Mouse (Mus musculus) intestine, embryonic 15.5 days (tissue): ENCODE data around the gene Wbp1l. TPM values are rescaled to one million over a fixed set of nuclear protein-coding genes. Genes with fewer than 3 reads are reported as not detected.
A peak's percentile ranks its signal among the peaks of the same experiment; 100 is the strongest.

Experiments
- ATAC-seq: fragments of 200-750 bp; cut with Nextera tagmentation; 2 replicates; pipeline ENCODE4 v1.8.0; 2017; ENCODE audit warnings: moderate TSS enrichment, moderate library complexity
- H3K27ac ChIP-seq: fragments of 300-500 bp; sonication (generic); 2 replicates; pipeline ENCODE4 v1.5.1; 2015; ENCODE audit warnings: mild to moderate bottlenecking, inconsistent platforms
- H3K27me3 ChIP-seq: fragments of 300-500 bp; sonication (generic); replicated peaks from 2 replicates; pipeline ENCODE4 v1.6.1; 2015; ENCODE audit warnings: inconsistent platforms
- H3K36me3 ChIP-seq: fragments of 300-500 bp; sonication (generic); 2 replicates; pipeline ENCODE4 v1.6.1; 2015; ENCODE audit warnings: inconsistent platforms
- H3K4me1 ChIP-seq: fragments of 300-500 bp; sonication (generic); replicated peaks from 2 replicates; pipeline ENCODE4 v1.6.1; 2015; ENCODE audit warnings: inconsistent platforms
- H3K4me2 ChIP-seq: fragments of 300-500 bp; sonication (generic); replicated peaks from 2 replicates; pipeline ENCODE4 v1.6.1; 2015; ENCODE audit warnings: mild to moderate bottlenecking, inconsistent platforms
- H3K4me3 ChIP-seq: fragments of 300-500 bp; sonication (generic); replicated peaks from 2 replicates; pipeline ENCODE4 v1.5.1; 2015; ENCODE audit warnings: inconsistent platforms
- H3K9ac ChIP-seq: fragments of 300-500 bp; sonication (generic); 2 replicates; pipeline ENCODE4 v1.6.1; 2015; ENCODE audit warnings: inconsistent platforms
- H3K9me3 ChIP-seq: fragments of 300-500 bp; sonication (generic); 2 replicates; pipeline ENCODE4 v1.6.1; 2016; ENCODE audit warnings: inconsistent platforms
- WGBS: fragments of 180-500 bp; shearing (Covaris S2); methylation state at CpG from one replicate; pipeline ENCODE4 v1.1.7; 2015; 5-methylcytosine and 5-hydroxymethylcytosine counted together
- polyA plus RNA-seq: library from polyadenylated mRNA; unstranded; fragments of >200 nt; fragmentation: Nextera tagmentation; extraction: Ambion mirVana; gene quantifications from 2 replicates; pipeline ENCODE4 v1.2.1, GENCODE M21; 2015

Wbp1l gene
- polyA plus RNA-seq, 1 experiment from 2014 or later, result 39.5 TPM

DNA sequence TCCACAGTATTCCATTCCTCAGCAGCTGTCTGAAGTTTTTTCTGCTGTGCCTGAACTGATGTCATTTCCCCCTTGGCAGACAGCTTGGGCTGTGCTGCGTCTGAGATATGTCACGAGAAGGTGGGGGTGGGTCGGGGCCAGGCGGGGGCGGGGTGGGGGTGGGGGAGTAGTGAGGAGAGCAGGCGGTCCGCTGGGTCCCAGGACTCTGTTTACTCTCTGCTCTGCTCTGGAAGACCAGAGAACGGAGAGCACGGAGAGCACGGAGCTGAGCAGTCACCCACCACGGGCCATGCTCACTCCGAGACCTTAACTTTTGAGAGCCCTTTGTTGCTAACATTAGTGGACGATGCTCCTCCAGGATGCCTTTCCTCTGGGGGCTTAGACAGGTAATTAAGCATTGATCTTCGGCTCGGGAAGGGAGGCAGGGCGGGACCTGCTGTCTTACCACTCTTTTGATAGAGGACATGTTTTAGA is 24.3 kb downstream of the Wbp1l start:
- H3K27me3 ChIP-seq, result no peaks in the 10 kb centered on the region
- H3K36me3 ChIP-seq, result no peaks in the 10 kb centered on the region
- peaks cover 60% of the 10 kb centered on the region for H3K4me1 ChIP-seq
- H3K4me3 ChIP-seq, result peak overlapping the region; percentile 37
- WGBS, result 3% methylated on average over 16 of the region's 16 CpGs
- no peaks in the 10 kb centered on the region for H3K9me3 ChIP-seq
- peak overlapping the region; percentile 60 for H3K4me2 ChIP-seq
- H3K9ac ChIP-seq, result peak overlapping the region; percentile 29
- H3K27ac ChIP-seq, result peak overlapping the region; percentile 84
- peak; percentile 80 for ATAC-seq

DNA sequence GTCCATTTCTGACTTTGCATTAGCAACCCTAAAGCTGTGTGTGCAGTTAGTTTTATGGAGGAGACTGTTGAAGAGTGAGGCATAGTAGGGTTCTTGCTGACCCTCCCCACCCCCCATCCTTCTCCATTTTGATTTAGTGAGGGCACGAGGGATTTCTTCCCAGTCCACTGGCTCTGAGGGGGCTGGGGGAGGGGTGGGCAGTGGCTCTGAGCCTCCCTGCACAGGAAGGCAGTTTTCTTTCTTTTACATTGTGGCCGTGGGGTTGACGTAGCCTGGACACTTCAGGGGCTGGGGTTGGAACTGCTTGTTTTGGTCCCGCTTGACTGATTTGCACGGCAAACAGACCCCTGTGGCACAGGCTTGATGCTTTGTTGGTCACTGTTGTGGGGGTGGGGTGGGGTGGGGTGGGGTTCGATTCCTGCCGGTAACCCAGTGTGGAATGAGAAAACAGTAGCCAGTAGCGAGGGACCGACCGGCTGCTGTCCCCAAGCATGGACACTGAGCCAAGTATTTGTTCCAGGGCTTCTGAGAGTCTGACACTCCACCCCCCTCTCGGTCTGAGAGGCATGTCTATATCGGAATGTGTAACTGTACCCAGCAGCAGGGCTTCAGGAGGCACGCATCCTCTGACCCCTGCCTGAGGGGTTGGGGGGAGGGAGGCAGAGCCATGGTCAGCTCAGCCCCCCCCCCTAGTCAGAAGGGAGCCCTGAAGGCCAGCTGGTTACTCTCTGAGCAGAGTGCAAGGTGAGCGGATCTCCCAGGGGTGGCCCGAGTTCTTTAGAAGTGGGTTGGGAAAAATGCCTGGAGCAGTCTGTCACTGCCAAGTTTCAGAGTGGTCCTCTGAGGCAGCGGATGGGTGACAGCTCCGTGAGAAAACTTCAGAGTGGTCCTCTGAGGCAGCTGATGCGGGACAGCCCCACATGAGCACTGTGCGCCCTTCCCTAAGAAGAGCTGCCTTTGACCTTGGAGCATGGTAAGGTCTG is 25.2 kb downstream of the Wbp1l start:
- Histone ChIP-seq H3K4me2 (peak overlapping the region; percentile 60), H3K9me3 (no peaks in the 10 kb centered on the region), H3K27me3 (no peaks in the 10 kb centered on the region), H3K36me3 (no peaks in the 10 kb centered on the region), H3K9ac (peak overlapping the region; percentile 46), H3K4me1 (peaks cover 57% of the 10 kb centered on the region), H3K4me3 (peak overlapping the region; percentile 37), H3K27ac (peak overlapping the region; percentile 84)
- peak; percentile 39 for ATAC-seq
- WGBS, result 29% methylated on average over 19 of the region's 19 CpGs

- H3K36me3 ChIP-seq, result no peaks in the 10 kb centered on the region
- H3K9ac ChIP-seq, result no peak overlapping the region
- H3K4me3 ChIP-seq, result no peak overlapping the region
- no peak for ATAC-seq
- no peaks in the 10 kb centered on the region for H3K9me3 ChIP-seq
- H3K27me3 ChIP-seq, result no peaks in the 10 kb centered on the region
- no peak overlapping the region for H3K27ac ChIP-seq
- WGBS, result 93% methylated on average over 12 of the region's 12 CpGs
- peak overlapping the region; percentile 60 for H3K4me2 ChIP-seq
- peaks cover 50% of the 10 kb centered on the region for H3K4me1 ChIP-seq
Measured at GRCm38 (mm10) chr19:46625015-46625414, 26.1 kb downstream of the Wbp1l start.

GRCm38 (mm10) chr19:46625519-46625918 is 26.6 kb downstream of the Wbp1l start:
- Histone ChIP-seq H3K27ac (no peak overlapping the region), H3K9me3 (no peaks in the 10 kb centered on the region), H3K27me3 (no peaks in the 10 kb centered on the region), H3K36me3 (no peaks in the 10 kb centered on the region), H3K4me3 (no peak overlapping the region), H3K4me1 (peaks cover 51% of the 10 kb centered on the region), H3K9ac (no peak overlapping the region), H3K4me2 (no peak overlapping the region)
- WGBS, result 47% methylated on average over 10 of the region's 10 CpGs
- no peak for ATAC-seq

DNA sequence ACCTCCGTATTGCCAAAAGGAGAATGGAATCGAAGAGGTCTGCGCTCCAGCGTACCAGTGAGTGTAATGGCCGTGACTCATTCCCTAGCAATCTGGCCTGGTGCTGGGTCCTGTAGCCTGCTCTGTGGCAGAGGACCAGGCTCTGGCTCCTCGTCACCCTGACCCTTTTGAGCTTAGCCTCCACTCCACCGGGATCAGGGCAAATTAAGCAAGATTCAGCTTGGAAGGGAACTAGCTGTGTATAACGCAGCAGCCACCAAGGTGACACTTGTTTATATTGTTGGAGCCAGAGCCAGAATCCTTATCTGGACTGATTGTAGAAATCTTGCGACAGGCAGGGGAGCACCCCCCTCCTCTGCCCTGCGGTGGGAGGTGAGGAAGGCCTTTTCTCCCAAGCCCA is 29.5 kb downstream of the Wbp1l start:
- 53% methylated on average over 10 of the region's 10 CpGs for WGBS
- H3K27me3 ChIP-seq, result no peaks in the 10 kb centered on the region
- H3K36me3 ChIP-seq, result no peaks in the 10 kb centered on the region
- H3K4me1 ChIP-seq, result peaks cover 25% of the 10 kb centered on the region
- no peak overlapping the region for H3K9ac ChIP-seq
- no peak overlapping the region for H3K27ac ChIP-seq
- ATAC-seq, result no peak
- H3K4me3 ChIP-seq, result no peak overlapping the region
- no peak overlapping the region for H3K4me2 ChIP-seq
- no peaks in the 10 kb centered on the region for H3K9me3 ChIP-seq

DNA sequence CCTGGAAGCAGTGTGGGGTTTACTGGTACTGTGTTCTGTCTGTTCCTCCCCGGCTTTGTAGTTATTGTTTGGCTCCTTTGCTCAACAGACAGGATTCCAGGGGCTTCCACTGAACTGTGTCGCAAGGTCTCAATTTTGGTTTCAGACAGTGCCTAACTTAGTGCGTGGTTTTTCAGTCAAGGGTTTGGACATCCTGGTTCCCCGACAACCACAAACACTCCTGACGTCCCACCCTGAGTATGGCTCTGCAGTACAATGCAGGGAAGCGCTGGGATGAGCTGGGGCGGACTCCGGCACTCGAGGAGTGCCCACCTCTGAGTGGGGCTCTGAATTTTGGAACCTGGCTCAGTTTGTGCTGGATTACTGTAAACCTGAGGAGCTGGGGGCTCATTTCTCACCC is 30.9 kb downstream of the Wbp1l start:
- Histone ChIP-seq H3K27ac (no peak overlapping the region), H3K4me3 (no peak overlapping the region), H3K27me3 (no peaks in the 10 kb centered on the region), H3K9ac (no peak overlapping the region), H3K4me2 (no peak overlapping the region), H3K4me1 (peaks cover 12% of the 10 kb centered on the region), H3K36me3 (no peaks in the 10 kb centered on the region), H3K9me3 (no peaks in the 10 kb centered on the region)
- ATAC-seq, result no peak
- WGBS, result 71% methylated on average over 9 of the region's 9 CpGs

- WGBS, result 86% methylated on average over 9 of the region's 9 CpGs
Measured at GRCm38 (mm10) chr19:46631637-46632036, 32.8 kb downstream of the Wbp1l start.

GRCm38 (mm10) chr19:46635766-46636165 is 36.9 kb downstream of the Wbp1l start:
- Histone ChIP-seq H3K27ac (no peak overlapping the region), H3K4me1 (peaks cover 17% of the 10 kb centered on the region)
- WGBS, result 25% methylated on average over 9 of the region's 9 CpGs

More at GRCm38 (mm10) chr19:46631637-46632036, 32.8 kb downstream of the Wbp1l start:
- peaks cover 17% of the 10 kb centered on the region for H3K4me1 ChIP-seq
- no peaks in the 10 kb centered on the region for H3K9me3 ChIP-seq
- no peak overlapping the region for H3K9ac ChIP-seq
- no peak for ATAC-seq
- H3K4me2 ChIP-seq, result no peak overlapping the region
- H3K4me3 ChIP-seq, result no peak overlapping the region
- H3K27ac ChIP-seq, result no peak overlapping the region
- no peaks in the 10 kb centered on the region for H3K27me3 ChIP-seq
- H3K36me3 ChIP-seq, result no peaks in the 10 kb centered on the region

DNA sequence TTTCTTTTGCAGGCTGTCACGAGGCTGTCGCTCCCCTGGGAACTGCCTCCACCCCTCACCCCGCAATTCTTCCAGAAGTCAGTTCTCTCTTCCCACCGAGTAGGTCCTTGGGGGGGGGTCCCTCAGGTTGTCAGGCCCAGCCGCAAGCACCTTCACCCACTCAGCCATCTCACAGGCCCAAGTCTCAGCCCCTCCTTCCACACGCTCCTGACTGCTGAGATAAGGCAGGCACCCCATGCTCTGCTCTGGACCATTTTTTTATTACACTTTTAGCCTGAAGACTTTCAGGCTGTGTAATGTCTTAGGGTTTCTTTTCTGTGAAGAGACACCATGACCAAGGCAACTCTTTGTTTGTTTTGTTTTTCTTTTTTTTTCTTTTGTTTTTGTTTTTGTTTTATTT is 38.7 kb downstream of the Wbp1l start:
- Histone ChIP-seq H3K9ac (no peak overlapping the region), H3K4me3 (no peak overlapping the region), H3K36me3 (no peaks in the 10 kb centered on the region; the same call in 1 of the 2 replicates), H3K27ac (no peak overlapping the region), H3K27me3 (no peaks in the 10 kb centered on the region), H3K9me3 (no peaks in the 10 kb centered on the region), H3K4me2 (no peak overlapping the region), H3K4me1 (peaks cover 35% of the 10 kb centered on the region)
- WGBS, result 52% methylated on average over 6 of the region's 6 CpGs
- ATAC-seq, result no peak

More at GRCm38 (mm10) chr19:46635766-46636165, 36.9 kb downstream of the Wbp1l start:
- no peaks in the 10 kb centered on the region for H3K9me3 ChIP-seq
- no peak for ATAC-seq
- H3K4me3 ChIP-seq, result no peak overlapping the region
- no peaks in the 10 kb centered on the region for H3K27me3 ChIP-seq
- H3K9ac ChIP-seq, result no peak overlapping the region
- H3K36me3 ChIP-seq, result no peaks in the 10 kb centered on the region; the same call in 1 of the 2 replicates
- H3K4me2 ChIP-seq, result no peak overlapping the region

GRCm38 (mm10) chr19:46639053-46639452 is 40.2 kb downstream of the Wbp1l start:
- Histone ChIP-seq H3K4me2 (no peak overlapping the region), H3K9me3 (no peaks in the 10 kb centered on the region), H3K27me3 (no peaks in the 10 kb centered on the region), H3K27ac (no peak overlapping the region), H3K9ac (no peak overlapping the region), H3K4me1 (peaks cover 42% of the 10 kb centered on the region), H3K36me3 (no peaks in the 10 kb centered on the region; the same call in 1 of the 2 replicates), H3K4me3 (no peak overlapping the region)
- no peak for ATAC-seq

- H3K27me3 ChIP-seq, result no peaks in the 10 kb centered on the region
- no peak overlapping the region for H3K9ac ChIP-seq
- no peak overlapping the region for H3K4me3 ChIP-seq
- no peaks in the 10 kb centered on the region for H3K9me3 ChIP-seq
- H3K36me3 ChIP-seq, result no peaks in the 10 kb centered on the region; the same call in 1 of the 2 replicates
- no peak overlapping the region for H3K4me2 ChIP-seq
- 76% methylated on average over 14 of the region's 14 CpGs for WGBS
- peaks cover 44% of the 10 kb centered on the region for H3K4me1 ChIP-seq
- H3K27ac ChIP-seq, result no peak overlapping the region
- ATAC-seq, result no peak
Measured at GRCm38 (mm10) chr19:46639496-46639895, 40.6 kb downstream of the Wbp1l start.

GRCm38 (mm10) chr19:46640780-46641179 is 41.9 kb downstream of the Wbp1l start:
- no peak for ATAC-seq
- 85% methylated on average over 8 of the region's 8 CpGs for WGBS
- no peak overlapping the region for H3K4me2 ChIP-seq
- H3K9ac ChIP-seq, result no peak overlapping the region
- H3K4me3 ChIP-seq, result no peak overlapping the region
- peaks cover 3% of the 10 kb centered on the region; the same call in 1 of the 2 replicates for H3K36me3 ChIP-seq
- H3K9me3 ChIP-seq, result no peaks in the 10 kb centered on the region
- 0 out of 2 replicates have a peak overlapping the region, but pooled peaks have one; percentile 78 for H3K27ac ChIP-seq
- no peaks in the 10 kb centered on the region for H3K27me3 ChIP-seq
- H3K4me1 ChIP-seq, result peaks cover 46% of the 10 kb centered on the region
